Mouse (Mus musculus) heart, postnatal 0 days (tissue): Measurements from ENCODE around the gene Asap2. TPM values are rescaled to one million over a fixed set of nuclear protein-coding genes. Genes with fewer than 3 reads are reported as not detected.

Experiments
- ATAC-seq: fragments of 200-750 bp; cut with Nextera tagmentation; 2 replicates; pipeline ENCODE4 v1.8.0; 2017; ENCODE audit warnings: low read depth, moderate number of reproducible peaks, moderate library complexity; ENCODE audit not compliant: insufficient read depth
- DNase-seq: peaks from one replicate; pipeline ENCODE4 v3.0.0-alpha.2; 2016; ENCODE audit warnings: low spot score
- H3K27ac ChIP-seq: fragments of 300-500 bp; sonication (generic); 2 replicates; pipeline ENCODE4 v1.5.1; 2014; ENCODE audit warnings: low read depth, mild to moderate bottlenecking
- H3K27me3 ChIP-seq: fragments of 300-500 bp; sonication (generic); 2 replicates; pipeline ENCODE4 v1.6.1; 2014; ENCODE audit warnings: low read length, mixed read lengths; ENCODE audit not compliant: control insufficient read depth, insufficient read depth
- H3K36me3 ChIP-seq: fragments of 300-500 bp; sonication (generic); replicated peaks from 2 replicates; pipeline ENCODE4 v1.6.1; 2014; ENCODE audit warnings: low read length, mixed read lengths; ENCODE audit not compliant: control insufficient read depth, insufficient read depth
- H3K4me1 ChIP-seq: fragments of 300-500 bp; sonication (generic); 2 replicates; pipeline ENCODE4 v1.6.1; 2014; ENCODE audit warnings: antibody characterized with exemption; ENCODE audit not compliant: control insufficient read depth, insufficient read depth
- H3K4me2 ChIP-seq: fragments of 300-500 bp; sonication (generic); 2 replicates; pipeline ENCODE4 v1.6.1; 2014; ENCODE audit warnings: low read depth, mild to moderate bottlenecking, low read length, moderate library complexity
- H3K4me3 ChIP-seq: fragments of 300-500 bp; sonication (generic); 2 replicates; pipeline ENCODE4 v1.5.1; 2014; ENCODE audit warnings: low read depth, low read length
- H3K9ac ChIP-seq: fragments of 300-500 bp; sonication (generic); replicated peaks from 2 replicates; pipeline ENCODE4 v1.6.1; 2014; ENCODE audit warnings: low read depth, low read length, mixed read lengths
- H3K9me3 ChIP-seq: fragments of 300-500 bp; sonication (generic); replicated peaks from 2 replicates; pipeline ENCODE4 v1.6.1; 2016; ENCODE audit warnings: low read length; ENCODE audit not compliant: control insufficient read depth
- CTCF ChIP-seq: IDR thresholded peaks from 2 replicates; pipeline ENCODE4 v1.5.1; 2016; ENCODE audit warnings: antibody characterized with exemption, control low read depth, low read depth
- EP300 ChIP-seq: IDR thresholded peaks from 2 replicates; pipeline ENCODE4 v1.6.1; 2016; ENCODE audit warnings: antibody characterized with exemption, low read depth
- WGBS: fragments of 180-500 bp; shearing (Covaris S2); extraction: QIAGEN DNeasy Blood & Tissue Kit; methylation state at CpG from one replicate; pipeline ENCODE4 v1.1.7; 2014; 5-methylcytosine and 5-hydroxymethylcytosine counted together
- polyA plus RNA-seq: library from polyadenylated mRNA; unstranded; fragments of >200 nt; fragmentation: Nextera tagmentation; extraction: Ambion mirVana; gene quantifications from 2 replicates; pipeline ENCODE4 v1.2.1, GENCODE M21; 2015
- total RNA-seq: library from RNA; depleted of rRNA; stranded (reverse); fragments of >200 nt; gene quantifications from 2 replicates; pipeline ENCODE4 v1.2.3, GENCODE M21; 2014; ENCODE audit warnings: low replicate concordance

Asap2 gene
- total and polyA plus RNA-seq, 2 experiments from 2014 or later = 4.1 to 9.6 TPM

DNA sequence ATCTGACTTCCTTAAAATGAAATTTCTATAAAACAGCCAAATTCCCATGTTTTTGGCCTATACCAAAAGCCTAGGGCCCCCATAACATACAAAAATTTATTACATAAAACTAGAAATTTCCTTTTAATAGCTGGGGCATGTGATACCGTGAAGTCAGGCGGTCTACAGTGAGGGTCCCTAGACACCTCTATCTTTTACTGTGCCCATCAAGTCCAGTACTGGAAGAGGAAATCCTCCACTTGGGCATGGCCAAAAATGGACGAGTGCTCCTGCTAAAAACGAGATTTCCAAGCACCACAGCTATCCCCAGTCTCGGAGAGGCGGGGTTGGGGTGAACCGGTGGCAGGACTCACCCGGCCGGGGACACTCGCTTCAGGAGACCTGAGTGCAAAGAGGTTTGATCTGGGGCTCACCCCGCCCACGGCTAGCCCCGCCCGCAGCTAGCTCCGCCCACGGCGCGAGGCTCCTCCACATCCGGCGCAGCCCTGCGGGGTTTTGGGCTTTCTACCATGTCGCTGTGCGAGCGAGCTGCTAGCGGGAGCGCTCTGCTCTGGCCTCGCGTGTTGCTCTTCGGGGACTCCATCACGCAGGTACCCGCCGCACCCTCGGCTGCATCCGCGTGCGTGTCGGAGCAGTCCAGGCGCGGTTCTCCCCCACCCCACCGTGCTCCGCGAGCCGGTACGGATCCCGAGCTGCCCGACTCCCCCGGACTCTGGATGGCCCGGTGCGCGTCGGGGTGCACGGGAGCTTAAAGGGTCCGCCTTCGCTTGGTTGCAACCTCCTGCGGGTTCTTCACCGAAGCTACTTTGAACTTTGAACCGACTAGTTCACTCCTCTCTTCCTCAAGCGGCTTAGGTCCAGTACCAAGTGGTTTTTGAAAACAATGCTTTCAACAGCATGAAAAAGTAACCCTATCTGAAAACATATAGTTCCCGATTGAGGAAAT, 325.9 kb downstream of the Asap2 start, which contains the start of gene Iah1:
Gene Iah1, plus strand, starts transcription at position 467 of the 946 bp plus-strand sequence.
- Histone ChIP-seq H3K27me3 (no peaks in the 10 kb centered on the region), H3K4me1 (peaks cover 5% of the 10 kb centered on the region; the same call in 1 of the 2 replicates), H3K9me3 (no peaks in the 10 kb centered on the region), H3K36me3 (peaks cover 49% of the 10 kb centered on the region), H3K4me3 (peak within 1 kb of the TSS; percentile 65), H3K27ac (peak within 1 kb of the TSS; percentile 57), H3K9ac (peak within 1 kb of the TSS; percentile 42), H3K4me2 (peak within 1 kb of the TSS; percentile 67)
- peak; percentile 59 for DNase-seq
- WGBS = 2% methylated on average over 58 of the region's 59 CpGs
- TF ChIP-seq CTCF (no peak), EP300 (no peak)
- ATAC-seq = peak; percentile 88

DNA sequence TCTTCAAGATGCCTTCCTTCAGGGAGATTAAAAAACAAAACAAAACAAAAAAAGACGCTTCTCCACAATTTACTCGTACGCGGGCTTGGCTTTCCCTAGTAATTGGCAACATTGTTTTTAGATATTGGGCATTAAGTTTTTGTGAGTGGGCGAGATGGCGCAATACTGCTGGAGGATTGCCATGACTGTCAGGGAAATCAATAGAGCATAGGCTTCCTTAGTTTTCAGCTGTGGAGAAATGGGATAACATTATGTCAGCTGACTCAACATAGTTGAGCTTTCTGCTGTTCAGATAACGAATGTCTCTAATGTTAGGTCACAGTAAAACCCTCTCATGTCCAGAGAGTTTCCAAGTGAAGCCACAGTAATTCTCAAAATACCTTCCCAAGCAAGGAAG, 326.6 kb downstream of the Asap2 start:
- H3K27ac ChIP-seq = peak overlapping the region; percentile 26; the same call in 1 of the 2 replicates
- peaks cover 43% of the 10 kb centered on the region for H3K36me3 ChIP-seq
- H3K4me2 ChIP-seq = peak overlapping the region; percentile 67
- WGBS = 29% methylated on average over 7 of the region's 7 CpGs
- TF ChIP-seq EP300 = no peak
- TF ChIP-seq CTCF = no peak
- no peak for ATAC-seq
- DNase-seq = no peak
- H3K27me3 ChIP-seq = no peaks in the 10 kb centered on the region
- H3K4me1 ChIP-seq = peaks cover 5% of the 10 kb centered on the region; the same call in 1 of the 2 replicates
- peak overlapping the region; percentile 65 for H3K4me3 ChIP-seq
- no peaks in the 10 kb centered on the region for H3K9me3 ChIP-seq
- peak overlapping the region; percentile 42 for H3K9ac ChIP-seq

DNA sequence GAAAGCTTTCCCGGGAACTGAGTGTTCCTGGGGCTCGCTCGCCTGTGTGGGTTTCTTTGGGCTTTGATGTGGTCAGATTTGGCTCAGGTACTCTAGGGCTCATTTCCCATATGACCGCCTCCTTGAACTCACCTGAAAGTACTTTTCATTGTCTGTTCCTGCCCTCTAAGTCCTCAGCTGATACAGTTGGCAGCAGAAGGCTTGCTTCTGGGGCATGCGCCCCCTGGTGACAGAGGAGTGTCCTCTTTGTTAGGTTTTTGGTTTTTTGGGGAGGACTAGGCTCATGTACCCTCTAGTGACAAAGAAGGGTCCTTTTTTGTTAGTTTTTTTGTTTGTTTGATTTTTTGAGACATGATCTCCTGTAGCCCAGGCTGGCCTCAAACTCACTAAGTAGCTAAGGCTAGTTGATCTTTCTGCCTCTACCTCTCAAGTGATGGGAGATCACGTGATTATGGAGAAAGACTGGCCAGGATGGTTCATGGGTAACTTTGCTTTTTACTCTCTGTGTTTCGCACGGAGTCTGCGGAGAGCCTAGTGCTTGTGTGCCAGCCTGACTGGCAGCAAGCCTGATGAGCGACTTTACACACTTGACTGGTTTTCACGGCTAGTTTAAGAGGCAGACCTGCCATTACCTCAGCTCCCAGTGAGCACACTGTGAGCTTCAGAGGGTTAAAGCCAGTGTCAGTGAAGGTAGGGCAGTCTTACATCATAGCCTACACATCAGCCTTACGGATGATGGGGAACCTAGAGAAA, 328.1 kb downstream of the Asap2 start:
- TF ChIP-seq CTCF (peak; percentile 64), EP300 (no peak)
- no peaks in the 10 kb centered on the region for H3K9me3 ChIP-seq
- no peaks in the 10 kb centered on the region for H3K27me3 ChIP-seq
- ATAC-seq = no peak
- no peak overlapping the region for H3K4me3 ChIP-seq
- H3K36me3 ChIP-seq = peaks cover 43% of the 10 kb centered on the region
- H3K4me1 ChIP-seq = peaks cover 5% of the 10 kb centered on the region; the same call in 1 of the 2 replicates
- H3K4me2 ChIP-seq = no peak overlapping the region
- peak; percentile 45 for DNase-seq
- 82% methylated on average over 12 of the region's 12 CpGs for WGBS
- H3K9ac ChIP-seq = no peak overlapping the region
- H3K27ac ChIP-seq = no peak overlapping the region
